27 mouse cellular contexts compared by ENCODE assay signal in genomic region chr13:6237201-6237600, GRCm38 (mm10).
"Had no signal": no experiment of that assay in that cellular context is flagged by ENCODE, and none has a peak within 500 bp of the region (broad histone marks: within the 10 kb centered on the region; RNA-seq: fewer than 3 reads in every experiment).

No protein-coding gene starts in this region.

- DNase-seq: gastrocnemius, postnatal 14 days; gastrocnemius, postnatal 36 days; heart, adult 18-20 months; heart, postnatal 10 days; heart, postnatal 4 days; kidney, adult 11 months; kidney, adult 2 months; kidney, adult 9 months; kidney, postnatal 14 days; kidney, postnatal 4 days; liver; liver, embryonic 13.5 days had no signal

- H3K9ac ChIP-seq: heart, embryonic 12.5 days; hindbrain, embryonic 12.5 days; hindbrain, embryonic 14.5 days; kidney, embryonic 15.5 days; limb, embryonic 12.5 days; liver, embryonic 13.5 days had no signal

- H3K27me3 ChIP-seq: heart, embryonic 12.5 days; hindbrain, embryonic 12.5 days; kidney, embryonic 15.5 days; limb, embryonic 12.5 days; liver, embryonic 13.5 days had no signal

- H3K4me2 ChIP-seq: heart, embryonic 12.5 days; hindbrain, embryonic 12.5 days; hindbrain, embryonic 14.5 days; kidney, embryonic 15.5 days; limb, embryonic 12.5 days; liver, embryonic 11.5 days; liver, embryonic 13.5 days had no signal

- H3K27ac ChIP-seq: heart, embryonic 10.5 days; hindbrain, embryonic 10.5 days; hindbrain, embryonic 12.5 days; hindbrain, embryonic 14.5 days; kidney, embryonic 15.5 days; kidney, postnatal 0 days; layer of hippocampus, adult 2 months; left cerebral cortex, adult 2 months; limb, embryonic 10.5 days; limb, embryonic 12.5 days; liver, embryonic 13.5 days had no signal

- H3K4me3 ChIP-seq: heart, embryonic 10.5 days; heart, embryonic 12.5 days; hindbrain, embryonic 10.5 days; hindbrain, embryonic 12.5 days; kidney, embryonic 15.5 days; layer of hippocampus, adult 2 months; left cerebral cortex, adult 2 months; limb, embryonic 10.5 days; limb, embryonic 12.5 days; liver, embryonic 13.5 days had no signal

- H3K9me3 ChIP-seq: heart, embryonic 10.5 days; heart, embryonic 12.5 days; hindbrain, embryonic 10.5 days; hindbrain, embryonic 12.5 days; kidney, embryonic 15.5 days; limb, embryonic 10.5 days; limb, embryonic 12.5 days; liver, embryonic 13.5 days had no signal

- H3K36me3 ChIP-seq: heart, embryonic 10.5 days; heart, embryonic 12.5 days; hindbrain, embryonic 10.5 days; hindbrain, embryonic 12.5 days; kidney, embryonic 15.5 days; limb, embryonic 10.5 days; limb, embryonic 12.5 days; liver, embryonic 13.5 days had no signal

- ATAC-seq: hindbrain, embryonic 16.5 days; inflammation-experienced regulatory T-cells, adult 6 months; intestine, embryonic 16.5 days had no signal

- H3K4me1 ChIP-seq: heart, embryonic 10.5 days; heart, embryonic 12.5 days; hindbrain, embryonic 12.5 days; kidney, embryonic 15.5 days; limb, embryonic 10.5 days; limb, embryonic 12.5 days; liver, embryonic 13.5 days had no signal
